Mouse (Mus musculus) heart, embryonic 14.5 days (tissue): ENCODE measurements around the gene Slx4. TPM values are rescaled to one million over a fixed set of nuclear protein-coding genes. Genes with fewer than 3 reads are reported as not detected.
A peak's percentile ranks its signal among the peaks of the same experiment; 100 is the strongest.

Experiments used
- ATAC-seq: fragments of 200-750 bp; cut with Nextera tagmentation; 2 replicates; pipeline ENCODE4 v1.8.0; 2017; ENCODE audit warnings: low read depth, moderate TSS enrichment; ENCODE audit not compliant: insufficient number of reproducible peaks, insufficient read depth, low FRiP score
- H3K27ac ChIP-seq, 2 experiments: fragments of 200-500 bp in 1 of 2; fragments of 300-500 bp in 1 of 2; sonication (generic) in 1 of 2; replicated peaks in 1 of 2; 2 replicates each; pipeline ENCODE4 v1.5.1; 2012 to 2014; ENCODE audit warnings: low read depth in 2 of 2, low read length in 2 of 2, control low read depth in 1 of 2, mild to moderate bottlenecking in 1 of 2, mixed read lengths in 1 of 2; ENCODE audit not compliant: control insufficient read depth in 1 of 2, insufficient read depth in 1 of 2
- H3K27me3 ChIP-seq: fragments of 300-500 bp; sonication (generic); 2 replicates; pipeline ENCODE4 v1.6.1; 2014; ENCODE audit warnings: mild to moderate bottlenecking, low read length, control low read depth; ENCODE audit not compliant: control insufficient read depth, insufficient read depth
- H3K36me3 ChIP-seq: fragments of 300-500 bp; sonication (generic); 2 replicates; pipeline ENCODE4 v1.6.1; 2014; ENCODE audit warnings: mild to moderate bottlenecking, control low read depth, low read length, mixed read lengths; ENCODE audit not compliant: control insufficient read depth, insufficient read depth
- H3K4me1 ChIP-seq, 2 experiments: fragments of 200-500 bp in 1 of 2; fragments of 300-500 bp in 1 of 2; sonication (generic) in 1 of 2; 2 replicates each; pipeline ENCODE4 v1.6.1; 2012 to 2014; ENCODE audit warnings: low read length in 2 of 2, control low read depth in 1 of 2, mixed read lengths in 1 of 2; ENCODE audit not compliant: control insufficient read depth in 2 of 2, insufficient read depth in 2 of 2
- H3K4me2 ChIP-seq: fragments of 300-500 bp; sonication (generic); 2 replicates; pipeline ENCODE4 v1.6.1; 2014; ENCODE audit warnings: mild to moderate bottlenecking, low read length
- H3K4me3 ChIP-seq, 2 experiments: fragments of 200-500 bp in 1 of 2; fragments of 300-500 bp in 1 of 2; sonication (generic) in 1 of 2; 2 replicates each; pipeline ENCODE4 v1.5.1; 2012 to 2014; ENCODE audit warnings: low read length in 2 of 2, mild to moderate bottlenecking in 2 of 2, control low read depth in 1 of 2, low read depth in 1 of 2, moderate library complexity in 1 of 2; ENCODE audit not compliant: control insufficient read depth in 1 of 2, insufficient read depth in 1 of 2
- H3K9ac ChIP-seq: fragments of 300-500 bp; sonication (generic); 2 replicates; pipeline ENCODE4 v1.6.1; 2014; ENCODE audit warnings: mild to moderate bottlenecking, low read length
- H3K9me3 ChIP-seq: fragments of 300-500 bp; sonication (generic); 2 replicates; pipeline ENCODE4 v1.6.1; 2016; ENCODE audit warnings: low read length, control low read depth; ENCODE audit not compliant: control insufficient read depth
- WGBS: fragments of 180-500 bp; shearing (Covaris S2); extraction: QIAGEN DNeasy Blood & Tissue Kit; methylation state at CpG from one replicate; pipeline ENCODE4 v1.1.7; 2014; 5-methylcytosine and 5-hydroxymethylcytosine counted together
- polyA plus RNA-seq: library from polyadenylated mRNA; unstranded; fragments of >200 nt; fragmentation: Nextera tagmentation; extraction: Ambion mirVana; gene quantifications from 2 replicates; pipeline ENCODE4 v1.2.1, GENCODE M21; 2014

The Slx4 gene
- polyA plus RNA-seq, 1 experiment from 2014 or later, result 11.2 TPM

- H3K4me3 ChIP-seq, result no peak overlapping the region
- no peak overlapping the region for H3K27ac ChIP-seq
- no peak for ATAC-seq
- H3K36me3 ChIP-seq, result no peaks in the 10 kb centered on the region
- H3K9me3 ChIP-seq, result 0 out of 2 replicates have a peak, but pooled peaks cover 7% of the 10 kb centered on the region
- no peak overlapping the region for H3K4me2 ChIP-seq
- WGBS, result 48% methylated on average over 4 of the region's 4 CpGs
- no peaks in the 10 kb centered on the region for H3K4me1 ChIP-seq
- no peak overlapping the region for H3K9ac ChIP-seq
- H3K27me3 ChIP-seq, result no peaks in the 10 kb centered on the region
These were observed 9.5 kb upstream of the Slx4 start for GRCm38 (mm10) chr16:4012882-4013570.

DNA sequence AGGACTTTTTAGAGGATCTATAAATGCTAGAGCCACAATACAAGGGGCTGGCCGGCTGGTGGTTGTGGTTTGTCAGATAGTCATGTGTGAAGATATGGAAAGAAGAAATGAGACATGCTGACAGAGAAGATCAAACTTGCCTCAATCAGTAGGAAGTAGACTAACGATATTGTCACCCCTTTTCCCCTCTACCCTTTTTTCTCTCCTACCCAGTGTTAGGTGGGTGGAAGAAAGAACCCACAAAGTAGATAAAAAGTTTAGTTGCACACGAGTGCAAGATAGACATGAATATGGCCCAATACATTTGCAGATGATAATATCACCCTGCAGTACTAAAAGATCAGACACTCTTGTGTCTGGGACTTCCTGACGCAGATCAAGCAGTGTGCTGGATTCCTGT lies 15.2 kb downstream of the Slx4 start:
- no peak overlapping the region for H3K4me2 ChIP-seq
- ATAC-seq, result no peak
- no peaks in the 10 kb centered on the region for H3K9me3 ChIP-seq
- H3K9ac ChIP-seq, result no peak overlapping the region
- H3K4me1 ChIP-seq, result no peaks in the 10 kb centered on the region
- WGBS, result 88% methylated on average over 4 of the region's 4 CpGs
- peaks cover 97% of the 10 kb centered on the region for H3K36me3 ChIP-seq
- H3K27me3 ChIP-seq, result no peaks in the 10 kb centered on the region
- no peak overlapping the region for H3K4me3 ChIP-seq
- no peak overlapping the region for H3K27ac ChIP-seq

- no peak overlapping the region for H3K27ac ChIP-seq
These were observed 20.3 kb downstream of the Slx4 start for GRCm38 (mm10) chr16:3983146-3983700.

DNA sequence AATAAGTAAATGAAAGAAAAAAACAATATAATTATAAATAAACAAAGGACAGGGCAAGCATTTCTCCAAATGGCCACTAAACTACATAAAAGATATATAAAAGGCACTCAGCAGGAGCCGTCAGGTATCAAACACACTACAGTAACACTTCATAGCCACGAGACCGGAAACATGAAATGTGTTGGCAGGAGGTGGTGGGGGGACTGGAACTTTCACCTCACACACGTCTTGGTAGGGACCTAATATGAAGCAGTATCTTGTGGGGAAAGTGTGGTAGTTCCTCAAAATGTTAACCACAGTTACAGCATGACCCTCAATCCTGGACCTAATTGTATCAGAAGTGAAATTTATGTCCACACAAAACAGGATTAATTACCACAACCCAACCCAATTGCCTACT lies 21.4 kb downstream of the Slx4 start:
- peaks cover 96% of the 10 kb centered on the region for H3K36me3 ChIP-seq
- no peak overlapping the region for H3K4me3 ChIP-seq
- peaks cover 0 to 2% of the 10 kb centered on the region in 2 experiments; a peak in 1 of 4 replicates for H3K4me1 ChIP-seq
- H3K27ac ChIP-seq, result no peak overlapping the region
- no peak overlapping the region for H3K9ac ChIP-seq
- 87% methylated on average over 4 of the region's 4 CpGs for WGBS
- ATAC-seq, result no peak
- H3K9me3 ChIP-seq, result no peaks in the 10 kb centered on the region
- no peaks in the 10 kb centered on the region for H3K27me3 ChIP-seq
- no peak overlapping the region for H3K4me2 ChIP-seq

More at GRCm38 (mm10) chr16:3983146-3983700, 20.3 kb downstream of the Slx4 start:
- no peak overlapping the region for H3K4me3 ChIP-seq
- WGBS, result 73% methylated on average over 7 of the region's 7 CpGs
- no peaks in the 10 kb centered on the region for H3K4me1 ChIP-seq
- peaks cover 100% of the 10 kb centered on the region for H3K36me3 ChIP-seq
- no peak overlapping the region for H3K4me2 ChIP-seq
- no peak for ATAC-seq
- no peak overlapping the region for H3K9ac ChIP-seq
- H3K27me3 ChIP-seq, result no peaks in the 10 kb centered on the region
- H3K9me3 ChIP-seq, result no peaks in the 10 kb centered on the region

DNA sequence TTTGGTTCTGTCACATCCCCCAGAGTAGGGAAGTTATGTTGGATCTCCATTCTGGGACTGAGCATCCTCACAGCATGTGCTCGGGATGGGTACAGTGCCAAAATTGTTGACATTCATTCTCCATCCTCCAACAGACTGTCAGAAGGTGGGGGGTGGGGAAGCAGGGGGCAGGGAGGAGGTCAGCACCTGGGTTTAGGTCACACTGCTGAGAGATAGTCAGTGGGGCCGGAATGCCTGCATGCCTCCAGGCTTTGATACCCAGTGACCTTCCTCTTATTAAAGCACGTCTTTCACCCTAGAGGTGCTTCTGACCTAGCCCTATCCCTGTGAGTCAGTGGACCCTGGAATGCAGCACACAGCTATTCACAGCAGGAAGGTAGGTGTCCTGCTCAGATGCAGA lies 26.9 kb downstream of the Slx4 start:
- Histone ChIP-seq H3K36me3 (peaks cover 42% of the 10 kb centered on the region), H3K9me3 (no peaks in the 10 kb centered on the region), H3K4me3 (no peak overlapping the region), H3K27ac (no peak overlapping the region; a peak in 1 of 4 replicates), H3K4me1 (peaks cover 0 to 12% of the 10 kb centered on the region in 2 experiments; a peak in 3 of 4 replicates), H3K9ac (no peak overlapping the region), H3K4me2 (no peak overlapping the region), H3K27me3 (no peaks in the 10 kb centered on the region)
- WGBS, result 18% methylated on average over 3 of the region's 3 CpGs
- ATAC-seq, result no peak

DNA sequence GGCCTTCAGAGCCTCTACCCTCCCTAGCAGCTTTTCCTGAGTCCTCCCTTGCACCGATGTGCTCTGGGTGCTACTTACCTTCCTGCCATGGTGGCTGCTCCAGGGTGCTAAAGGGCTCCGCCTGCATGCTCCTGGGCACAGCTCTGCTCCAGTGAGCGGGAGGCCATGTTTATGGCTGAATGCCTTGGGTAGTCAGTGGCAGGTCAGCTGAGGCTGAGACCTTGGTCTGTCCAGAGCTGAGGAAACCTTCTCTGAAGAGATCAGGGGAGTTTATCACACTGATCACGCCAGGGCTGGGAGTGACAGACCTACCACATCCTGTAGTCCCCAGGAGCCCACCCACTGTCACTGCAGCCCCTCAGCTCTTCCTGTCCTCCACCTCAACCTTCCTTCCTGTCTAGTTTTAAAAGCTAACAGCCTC lies 27.3 kb downstream of the Slx4 start, which contains the start of gene Nlrc3:
TSS of gene Nlrc3 (minus strand) at position 382 of the 421 bp plus-strand sequence.
- Histone ChIP-seq H3K9me3 (no peaks in the 10 kb centered on the region), H3K27me3 (no peaks in the 10 kb centered on the region), H3K27ac (peak within 1 kb of the TSS in 1 of 2 experiments; percentile 9; a peak in 1 of 4 replicates), H3K4me1 (peaks cover 0 to 12% of the 10 kb centered on the region in 2 experiments; a peak in 3 of 4 replicates), H3K36me3 (peaks cover 37% of the 10 kb centered on the region), H3K4me2 (peak within 1 kb of the TSS; percentile 11; the same call in 1 of the 2 replicates), H3K4me3 (no peak within 1 kb of the TSS), H3K9ac (no peak within 1 kb of the TSS)
- whole genome bisulfite sequencing, result 55% methylated on average over 4 of the region's 4 CpGs
- 0 out of 2 replicates have a peak, but pooled peaks have one; percentile 62 for ATAC-seq

- no peaks in the 10 kb centered on the region for H3K9me3 ChIP-seq
- H3K4me3 ChIP-seq, result no peak overlapping the region
- no peak overlapping the region for H3K4me2 ChIP-seq
- WGBS, result 84% methylated on average over 7 of the region's 7 CpGs
- no peak overlapping the region for H3K27ac ChIP-seq
- H3K9ac ChIP-seq, result no peak overlapping the region
- H3K36me3 ChIP-seq, result peaks cover 31% of the 10 kb centered on the region
- ATAC-seq, result no peak
- H3K4me1 ChIP-seq, result peaks cover 0 to 12% of the 10 kb centered on the region in 2 experiments; a peak in 3 of 4 replicates
- no peaks in the 10 kb centered on the region for H3K27me3 ChIP-seq
These were observed 27.9 kb downstream of the Slx4 start for GRCm38 (mm10) chr16:3975658-3976057.
